Mouse (Mus musculus) E14TG2a.4 (cell line): ENCODE measurements around the gene Shox2.

Experiments used
- CTCF ChIP-seq: conservative IDR thresholded peaks from 2 replicates; pipeline ENCODE4 v1.5.1; 2014; ENCODE audit warnings: low read length
- NANOG ChIP-seq: IDR thresholded peaks from 2 replicates; pipeline ENCODE4 v1.6.1; 2014; ENCODE audit warnings: borderline replicate concordance, low read length, mixed read lengths
- POU5F1 ChIP-seq: IDR thresholded peaks from 2 replicates; pipeline ENCODE4 v1.6.1; 2014; ENCODE audit warnings: low read length, borderline replicate concordance

- TF ChIP-seq CTCF (no peak), POU5F1 (no peak), NANOG (no peak)
Observed at GRCm38 (mm10) chr3:66922436-66922835, 59.1 kb downstream of the Shox2 start.
